Mouse (Mus musculus) intestine, embryonic 16.5 days (tissue): ENCODE measurements around the gene Bcap29. TPM values are rescaled to one million over a fixed set of nuclear protein-coding genes. Genes with fewer than 3 reads are reported as not detected.

Source experiments
- ATAC-seq: fragments of 200-750 bp; cut with Nextera tagmentation; 2 replicates; pipeline ENCODE4 v1.8.0; 2017; ENCODE audit warnings: moderate TSS enrichment, moderate library complexity
- H3K27ac ChIP-seq: fragments of 300-500 bp; sonication (generic); 2 replicates; pipeline ENCODE4 v1.5.1; 2014; ENCODE audit warnings: mild to moderate bottlenecking, low read length
- H3K27me3 ChIP-seq: fragments of 300-500 bp; sonication (generic); replicated peaks from 2 replicates; pipeline ENCODE4 v1.6.1; 2014; ENCODE audit warnings: low read length, control low read depth, mixed read lengths; ENCODE audit not compliant: control insufficient read depth, insufficient read depth
- H3K36me3 ChIP-seq: fragments of 300-500 bp; sonication (generic); 2 replicates; pipeline ENCODE4 v1.6.1; 2014; ENCODE audit warnings: low read length, control low read depth; ENCODE audit not compliant: control insufficient read depth, insufficient read depth
- H3K4me1 ChIP-seq: fragments of 300-500 bp; sonication (generic); 2 replicates; pipeline ENCODE4 v1.6.1; 2014; ENCODE audit warnings: low read length, control low read depth, mixed read lengths; ENCODE audit not compliant: control insufficient read depth, insufficient read depth
- H3K4me2 ChIP-seq: fragments of 300-500 bp; sonication (generic); 2 replicates; pipeline ENCODE4 v1.6.1; 2014; ENCODE audit warnings: low read depth, low read length, control low read depth
- H3K4me3 ChIP-seq: fragments of 300-500 bp; sonication (generic); 2 replicates; pipeline ENCODE4 v1.5.1; 2014; ENCODE audit warnings: mild to moderate bottlenecking, low read length
- H3K9ac ChIP-seq: fragments of 300-500 bp; sonication (generic); 2 replicates; pipeline ENCODE4 v1.6.1; 2014; ENCODE audit warnings: low read depth, low read length
- H3K9me3 ChIP-seq: fragments of 300-500 bp; sonication (generic); 2 replicates; pipeline ENCODE4 v1.6.1; 2016; ENCODE audit warnings: low read length, control low read depth; ENCODE audit not compliant: control insufficient read depth
- WGBS: fragments of 180-500 bp; shearing (Covaris S2); extraction: QIAGEN DNeasy Blood & Tissue Kit; methylation state at CpG from one replicate; pipeline ENCODE4 v1.1.7; 2014; 5-methylcytosine and 5-hydroxymethylcytosine counted together
- polyA plus RNA-seq: library from polyadenylated mRNA; unstranded; fragments of >200 nt; fragmentation: Nextera tagmentation; extraction: Ambion mirVana; gene quantifications from 2 replicates; pipeline ENCODE4 v1.2.1, GENCODE M21; 2015

Gene Bcap29
- polyA plus RNA-seq: 30.9 and 36.7 TPM in 2 replicates

DNA sequence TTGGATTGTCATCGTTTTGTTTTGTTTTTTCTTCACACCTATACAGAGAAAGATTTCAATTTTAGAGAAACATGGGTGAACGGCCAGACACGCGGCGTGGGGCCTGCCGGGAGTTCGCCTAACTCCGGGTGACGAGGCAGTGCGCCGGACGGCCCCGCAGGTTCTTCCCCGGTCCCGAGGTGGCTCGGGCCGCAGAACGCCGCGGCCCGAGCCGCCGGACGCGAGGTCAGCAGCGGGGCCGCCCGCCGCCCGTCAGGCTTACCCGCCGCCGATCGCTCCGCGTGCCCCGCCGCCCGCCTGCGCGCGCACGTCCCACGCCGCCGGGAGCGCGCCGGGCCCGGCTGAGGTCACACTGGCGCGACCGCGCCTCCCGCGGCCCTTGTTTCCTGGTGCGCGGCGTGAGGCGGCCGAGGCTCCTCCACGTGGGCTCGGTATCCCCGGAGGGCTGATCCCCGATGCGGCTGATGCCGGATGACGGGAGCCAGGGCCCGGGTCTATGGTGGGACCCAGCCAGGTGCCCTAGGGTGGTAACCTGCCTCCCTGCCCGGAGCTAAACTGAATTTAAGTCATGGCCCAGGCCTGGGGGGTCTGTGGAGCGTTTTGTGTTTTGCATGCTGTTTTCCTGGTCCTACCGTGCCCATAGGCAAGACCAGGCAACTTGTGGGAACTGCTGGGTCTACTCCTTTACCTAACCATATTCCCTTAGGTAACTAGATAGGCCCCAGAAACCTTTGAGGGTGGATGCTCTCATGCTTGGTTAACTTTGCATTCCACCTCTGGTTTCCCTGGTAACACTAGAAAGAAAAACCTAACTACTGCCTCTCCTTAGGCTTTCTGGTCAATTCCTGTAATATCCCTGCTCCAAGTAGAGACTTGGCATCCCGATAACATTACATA is at the start of gene Bcap29:
Gene Bcap29 (minus strand): TSS at position 316 of the 897 bp plus-strand sequence.
- peak within 1 kb of the TSS; percentile 95 for H3K4me2 ChIP-seq
- ATAC-seq: peak; percentile 91
- no peaks in the 10 kb centered on the region for H3K27me3 ChIP-seq
- H3K9ac ChIP-seq: peak within 1 kb of the TSS; percentile 91
- WGBS: 2% methylated on average over 73 of the region's 73 CpGs
- no peaks in the 10 kb centered on the region for H3K36me3 ChIP-seq
- peak within 1 kb of the TSS; percentile 45 for H3K27ac ChIP-seq
- no peaks in the 10 kb centered on the region for H3K4me1 ChIP-seq
- H3K9me3 ChIP-seq: no peaks in the 10 kb centered on the region
- H3K4me3 ChIP-seq: peak within 1 kb of the TSS; percentile 67

DNA sequence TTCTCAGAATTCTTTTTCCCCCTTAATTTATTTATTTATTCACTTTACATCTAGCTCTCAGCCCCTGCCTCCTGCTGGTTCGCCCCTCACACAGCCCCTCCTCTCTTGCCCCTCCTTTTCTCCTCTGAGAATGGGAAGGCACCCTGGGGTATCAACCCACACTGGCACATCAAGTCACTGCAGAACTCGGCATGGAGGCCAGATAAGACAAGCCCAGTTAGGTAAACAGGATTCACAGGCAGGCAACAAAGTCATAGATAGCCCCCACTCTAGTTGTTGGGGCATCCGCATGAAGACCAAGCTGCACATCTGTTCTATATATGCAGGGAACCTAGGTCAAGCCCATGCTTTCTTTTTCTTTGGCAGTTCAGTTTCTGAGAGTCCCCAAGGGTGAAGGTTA is 32.7 kb upstream of the Bcap29 start:
- Histone ChIP-seq H3K4me2 (no peak overlapping the region), H3K27ac (no peak overlapping the region), H3K9me3 (no peaks in the 10 kb centered on the region), H3K4me1 (no peaks in the 10 kb centered on the region), H3K9ac (no peak overlapping the region), H3K27me3 (no peaks in the 10 kb centered on the region), H3K36me3 (0 out of 2 replicates have a peak, but pooled peaks cover 4% of the 10 kb centered on the region), H3K4me3 (no peak overlapping the region)
- no peak for ATAC-seq
- 74% methylated on average over 3 of the region's 3 CpGs for WGBS

DNA sequence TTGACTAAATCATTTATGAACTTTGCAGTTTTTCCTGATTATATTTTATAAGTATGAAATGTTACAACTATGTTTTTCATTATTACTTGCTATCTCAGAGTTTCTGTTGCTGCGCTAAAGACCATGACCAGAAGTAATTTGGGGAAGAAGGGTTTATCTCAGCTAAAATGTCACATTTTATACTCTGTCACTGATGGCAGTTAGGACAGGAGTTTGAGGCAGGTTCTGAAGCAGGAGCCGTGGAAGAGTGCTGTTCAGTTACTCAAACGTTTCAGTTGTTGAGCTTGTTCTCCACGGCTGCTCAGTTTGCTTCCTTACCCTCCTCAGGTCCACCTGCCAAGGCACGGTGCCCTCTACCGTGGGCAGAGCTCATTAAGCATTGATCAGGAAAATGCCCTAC is 31.5 kb upstream of the Bcap29 start:
- Histone ChIP-seq H3K36me3 (0 out of 2 replicates have a peak, but pooled peaks cover 4% of the 10 kb centered on the region), H3K27me3 (no peaks in the 10 kb centered on the region), H3K27ac (no peak overlapping the region), H3K4me3 (no peak overlapping the region), H3K9ac (no peak overlapping the region), H3K9me3 (no peaks in the 10 kb centered on the region), H3K4me2 (no peak overlapping the region), H3K4me1 (no peaks in the 10 kb centered on the region)
- WGBS: 80% methylated on average over 6 of the region's 6 CpGs
- ATAC-seq: no peak

DNA sequence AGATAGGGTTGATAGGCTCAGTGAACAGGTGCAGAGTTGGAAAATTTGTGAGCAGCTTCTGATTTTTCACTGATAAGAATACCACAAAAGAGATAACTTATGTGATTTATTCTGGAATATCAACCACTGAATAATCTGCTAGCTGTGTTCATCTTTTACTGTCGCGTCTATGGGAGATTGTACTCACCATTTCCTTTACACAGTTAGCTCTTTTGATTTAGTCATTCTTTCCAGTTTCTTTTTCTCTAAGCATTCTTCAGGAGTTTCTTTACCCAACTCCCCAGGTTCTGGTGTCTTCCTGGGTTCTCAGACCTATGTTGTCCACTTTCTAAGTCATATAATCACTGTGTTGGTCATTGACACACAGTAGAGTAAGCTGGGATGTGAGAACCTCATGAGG is 22.4 kb upstream of the Bcap29 start:
- Histone ChIP-seq H3K27ac (no peak overlapping the region), H3K4me2 (no peak overlapping the region), H3K36me3 (no peaks in the 10 kb centered on the region), H3K9me3 (no peaks in the 10 kb centered on the region), H3K4me1 (peaks cover 6% of the 10 kb centered on the region), H3K9ac (no peak overlapping the region), H3K4me3 (no peak overlapping the region), H3K27me3 (no peaks in the 10 kb centered on the region)
- ATAC-seq: no peak
- 90% methylated on average over 2 of the region's 2 CpGs for WGBS

GRCm38 (mm10) chr12:31654965-31655477 is 20.6 kb upstream of the Bcap29 start:
- H3K4me2 ChIP-seq: peak overlapping the region; percentile 77
- peak overlapping the region; percentile 88 for H3K4me3 ChIP-seq
- peaks cover 6% of the 10 kb centered on the region for H3K4me1 ChIP-seq
- WGBS: under 1% methylated on average over 29 of the region's 29 CpGs
- peak; percentile 83 for ATAC-seq
- no peaks in the 10 kb centered on the region for H3K9me3 ChIP-seq
- H3K36me3 ChIP-seq: no peaks in the 10 kb centered on the region
- H3K27ac ChIP-seq: peak overlapping the region; percentile 69
- no peaks in the 10 kb centered on the region for H3K27me3 ChIP-seq
- peak overlapping the region; percentile 86 for H3K9ac ChIP-seq

DNA sequence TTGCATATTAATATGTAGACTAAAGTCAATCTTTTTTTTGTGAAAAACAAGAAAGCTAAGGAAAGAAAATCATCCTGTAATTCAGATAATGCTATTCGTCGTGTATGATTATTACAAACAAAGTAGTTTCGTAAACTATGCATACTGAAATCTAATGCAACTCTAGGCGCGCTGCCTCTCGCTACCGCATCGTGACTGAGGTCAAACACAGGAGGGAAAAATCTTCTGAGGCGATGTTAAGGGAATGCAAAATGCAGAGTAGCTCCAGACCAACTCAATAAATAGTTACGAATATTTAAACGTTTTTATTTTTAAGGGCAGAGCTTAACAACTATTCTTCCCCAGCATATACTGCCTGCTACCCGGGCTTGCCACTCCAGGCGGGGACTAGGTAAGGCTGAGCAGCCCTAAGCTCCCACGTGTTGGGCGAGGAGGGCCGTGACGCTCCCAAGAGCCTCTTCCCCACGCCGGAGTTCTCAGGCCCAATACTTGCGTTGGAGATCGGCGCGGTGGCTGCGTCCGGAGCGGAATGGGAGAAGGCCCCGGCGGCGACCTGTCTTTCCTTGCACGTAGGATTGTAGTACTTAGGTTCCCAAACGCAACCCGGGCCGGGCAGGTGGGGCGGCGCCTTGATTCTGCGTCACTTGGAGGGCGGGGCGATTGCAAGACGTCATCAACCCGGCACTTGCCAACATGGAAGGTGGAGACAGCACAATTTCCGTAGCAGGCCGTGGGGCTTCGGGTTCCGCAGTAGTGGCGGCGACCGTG is 19.9 kb upstream of the Bcap29 start, which contains the start of the genes Dus4l and Cog5:
Gene Dus4l (minus strand): TSS at position 630 of the 768 bp plus-strand sequence.
Gene Cog5 (plus strand): TSS at position 673 of the 768 bp plus-strand sequence.
- Histone ChIP-seq H3K4me1 (peaks cover 6% of the 10 kb centered on the region), H3K27me3 (no peaks in the 10 kb centered on the region), H3K9ac (peak within 1 kb of the TSS; percentile 86), H3K4me3 (peak within 1 kb of the TSS; percentile 88), H3K27ac (peak within 1 kb of the TSS; percentile 85), H3K36me3 (no peaks in the 10 kb centered on the region), H3K9me3 (no peaks in the 10 kb centered on the region), H3K4me2 (peak within 1 kb of the TSS; percentile 77)
- WGBS: under 1% methylated on average over 47 of the region's 47 CpGs
- ATAC-seq: peak; percentile 96

DNA sequence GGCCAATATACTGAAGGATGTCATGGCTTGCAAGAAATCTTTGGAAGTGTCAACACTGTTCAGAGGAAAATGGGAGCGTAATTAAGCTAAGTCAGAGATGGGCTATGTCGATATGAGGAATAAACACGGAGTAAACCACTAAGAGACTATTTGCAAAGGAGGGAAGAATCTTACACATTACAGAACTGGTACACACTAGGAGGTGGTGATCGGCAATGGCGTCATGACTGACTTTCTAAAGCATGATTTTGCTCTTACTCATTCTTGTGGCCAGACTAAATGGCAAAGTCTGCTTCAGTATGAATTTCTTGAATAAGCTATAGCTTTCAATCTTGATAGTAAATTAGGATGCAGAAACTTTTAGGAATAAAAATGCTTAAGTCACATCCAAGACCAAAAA is 19.2 kb upstream of the Bcap29 start:
- no peaks in the 10 kb centered on the region for H3K27me3 ChIP-seq
- no peaks in the 10 kb centered on the region for H3K36me3 ChIP-seq
- H3K27ac ChIP-seq: no peak overlapping the region
- H3K9me3 ChIP-seq: no peaks in the 10 kb centered on the region
- H3K4me3 ChIP-seq: 0 out of 2 replicates have a peak overlapping the region, but pooled peaks have one; percentile 1
- 76% methylated on average over 5 of the region's 5 CpGs for WGBS
- peak overlapping the region; percentile 43 for H3K4me2 ChIP-seq
- H3K4me1 ChIP-seq: peaks cover 6% of the 10 kb centered on the region
- no peak for ATAC-seq
- H3K9ac ChIP-seq: no peak overlapping the region

- no peak overlapping the region for H3K27ac ChIP-seq
- H3K36me3 ChIP-seq: no peaks in the 10 kb centered on the region
- H3K4me3 ChIP-seq: no peak overlapping the region
- ATAC-seq: no peak; the same call in 1 of the 2 replicates
- no peaks in the 10 kb centered on the region for H3K9me3 ChIP-seq
- H3K4me2 ChIP-seq: peak overlapping the region; percentile 95; the same call in 1 of the 2 replicates
- H3K9ac ChIP-seq: no peak overlapping the region
- WGBS: 88% methylated on average over 3 of the region's 3 CpGs
- H3K4me1 ChIP-seq: no peaks in the 10 kb centered on the region
- no peaks in the 10 kb centered on the region for H3K27me3 ChIP-seq
These were observed 766 bp upstream of the Bcap29 start for GRCm38 (mm10) chr12:31635240-31635607.

- Histone ChIP-seq H3K9me3 (no peaks in the 10 kb centered on the region), H3K4me2 (peak overlapping the region; percentile 95), H3K4me1 (no peaks in the 10 kb centered on the region), H3K36me3 (no peaks in the 10 kb centered on the region), H3K4me3 (peak overlapping the region; percentile 67), H3K9ac (peak overlapping the region; percentile 91), H3K27me3 (no peaks in the 10 kb centered on the region), H3K27ac (peak overlapping the region; percentile 45)
- 6% methylated on average over 13 of the region's 13 CpGs for WGBS
- peak; percentile 60 for ATAC-seq
These were observed 502 bp downstream of the Bcap29 start for GRCm38 (mm10) chr12:31633970-31634342.
